Mouse (Mus musculus) midbrain, embryonic 12.5 days (tissue): ENCODE data around the gene Adssl1. TPM values are rescaled to one million over a fixed set of nuclear protein-coding genes. Genes with fewer than 3 reads are reported as not detected.

ENCODE experiments used
- ATAC-seq: fragments of 200-750 bp; cut with Nextera tagmentation; 2 replicates; pipeline ENCODE4 v1.8.0; 2017; ENCODE audit warnings: low read depth, moderate TSS enrichment, moderate library complexity; ENCODE audit not compliant: low FRiP score
- H3K27ac ChIP-seq: fragments of 300-500 bp; sonication (generic); replicated peaks from 2 replicates; pipeline ENCODE4 v1.5.1; 2016; ENCODE audit warnings: mild to moderate bottlenecking
- H3K27me3 ChIP-seq: fragments of 300-500 bp; sonication (generic); 2 replicates; pipeline ENCODE4 v1.6.1; 2016; ENCODE audit warnings: mild to moderate bottlenecking
- H3K36me3 ChIP-seq: fragments of 300-500 bp; sonication (generic); 2 replicates; pipeline ENCODE4 v1.6.1; 2016
- H3K4me1 ChIP-seq: fragments of 300-500 bp; sonication (generic); 2 replicates; pipeline ENCODE4 v1.6.1; 2016
- H3K4me2 ChIP-seq: fragments of 300-500 bp; sonication (generic); replicated peaks from 2 replicates; pipeline ENCODE4 v1.6.1; 2016; ENCODE audit warnings: mild to moderate bottlenecking, moderate library complexity
- H3K4me3 ChIP-seq: fragments of 300-500 bp; sonication (generic); 2 replicates; pipeline ENCODE4 v1.5.1; 2016; ENCODE audit warnings: mild to moderate bottlenecking
- H3K9ac ChIP-seq: fragments of 300-500 bp; sonication (generic); replicated peaks from 2 replicates; pipeline ENCODE4 v1.6.1; 2016; ENCODE audit warnings: mild to moderate bottlenecking, moderate library complexity
- H3K9me3 ChIP-seq: fragments of 300-500 bp; sonication (generic); 2 replicates; pipeline ENCODE4 v1.6.1; 2016; ENCODE audit warnings: mild to moderate bottlenecking
- WGBS: fragments of 180-500 bp; shearing (Covaris S2); methylation state at CpG from one replicate; pipeline ENCODE4 v1.1.7; 2016; 5-methylcytosine and 5-hydroxymethylcytosine counted together
- polyA plus RNA-seq: library from polyadenylated mRNA; unstranded; fragments of >200 nt; fragmentation: Nextera tagmentation; extraction: Ambion mirVana; gene quantifications from 2 replicates; pipeline ENCODE4 v1.2.1, GENCODE M21; 2016

The Adssl1 gene
- polyA plus RNA-seq, 1 experiment from 2014 or later: 1.9 TPM

DNA sequence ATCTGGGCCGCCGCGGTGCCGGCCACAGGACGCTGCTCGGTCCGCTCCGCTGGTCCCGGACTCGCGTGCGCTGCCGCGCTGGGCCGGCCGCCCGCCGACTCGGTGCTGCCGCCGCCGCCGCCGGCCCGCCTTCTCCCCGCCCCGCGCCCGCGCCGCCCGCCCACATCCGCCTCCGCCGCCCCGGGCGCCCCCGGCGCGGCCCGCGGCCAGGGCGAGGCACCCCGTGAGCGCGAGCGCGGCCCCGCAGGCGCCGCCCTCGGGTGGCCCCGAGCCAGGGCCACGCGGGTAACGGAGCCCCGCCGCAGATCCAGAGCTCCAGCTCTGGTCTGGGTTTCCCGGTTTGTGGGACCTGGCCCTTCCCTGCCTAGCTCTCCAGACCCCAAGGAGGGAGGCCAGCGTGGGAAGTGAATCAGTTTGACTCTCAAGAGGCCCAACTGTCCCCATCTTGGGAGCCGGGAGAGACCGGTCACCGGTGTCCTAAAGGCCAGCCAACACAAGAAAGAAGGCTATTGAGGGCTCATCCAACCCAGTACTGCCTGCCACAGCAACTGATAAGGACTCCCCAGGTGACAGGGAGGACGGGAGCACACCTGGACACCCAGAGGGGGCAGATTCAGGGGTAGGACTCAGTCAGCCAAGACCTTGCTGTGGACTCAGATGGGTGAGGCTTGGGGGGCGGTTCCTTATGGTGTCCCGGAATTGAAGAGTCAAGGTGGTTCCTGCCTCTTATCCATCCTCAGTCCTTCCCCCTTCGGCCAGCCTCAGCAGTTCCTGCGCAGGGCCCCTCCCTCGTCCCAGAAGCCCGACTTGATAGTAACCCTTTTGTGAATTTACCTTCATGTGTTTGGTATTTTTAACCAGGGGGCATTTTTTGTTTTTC is 54.5 kb downstream of the Adssl1 start, which contains the start of gene Akt1:
TSS of gene Akt1 (minus strand) at position 753 of the 880 bp plus-strand sequence.
- peak; percentile 1; the same call in 1 of the 2 replicates for ATAC-seq
- H3K4me2 ChIP-seq: peak within 1 kb of the TSS; percentile 88
- peaks cover 21% of the 10 kb centered on the region for H3K36me3 ChIP-seq
- peaks cover 58% of the 10 kb centered on the region for H3K4me1 ChIP-seq
- peak within 1 kb of the TSS; percentile 98 for H3K4me3 ChIP-seq
- H3K27ac ChIP-seq: peak within 1 kb of the TSS; percentile 96
- peaks cover 35% of the 10 kb centered on the region for H3K27me3 ChIP-seq
- WGBS: under 1% methylated on average over 35 of the region's 70 CpGs
- H3K9me3 ChIP-seq: no peaks in the 10 kb centered on the region
- peak within 1 kb of the TSS; percentile 100 for H3K9ac ChIP-seq

DNA sequence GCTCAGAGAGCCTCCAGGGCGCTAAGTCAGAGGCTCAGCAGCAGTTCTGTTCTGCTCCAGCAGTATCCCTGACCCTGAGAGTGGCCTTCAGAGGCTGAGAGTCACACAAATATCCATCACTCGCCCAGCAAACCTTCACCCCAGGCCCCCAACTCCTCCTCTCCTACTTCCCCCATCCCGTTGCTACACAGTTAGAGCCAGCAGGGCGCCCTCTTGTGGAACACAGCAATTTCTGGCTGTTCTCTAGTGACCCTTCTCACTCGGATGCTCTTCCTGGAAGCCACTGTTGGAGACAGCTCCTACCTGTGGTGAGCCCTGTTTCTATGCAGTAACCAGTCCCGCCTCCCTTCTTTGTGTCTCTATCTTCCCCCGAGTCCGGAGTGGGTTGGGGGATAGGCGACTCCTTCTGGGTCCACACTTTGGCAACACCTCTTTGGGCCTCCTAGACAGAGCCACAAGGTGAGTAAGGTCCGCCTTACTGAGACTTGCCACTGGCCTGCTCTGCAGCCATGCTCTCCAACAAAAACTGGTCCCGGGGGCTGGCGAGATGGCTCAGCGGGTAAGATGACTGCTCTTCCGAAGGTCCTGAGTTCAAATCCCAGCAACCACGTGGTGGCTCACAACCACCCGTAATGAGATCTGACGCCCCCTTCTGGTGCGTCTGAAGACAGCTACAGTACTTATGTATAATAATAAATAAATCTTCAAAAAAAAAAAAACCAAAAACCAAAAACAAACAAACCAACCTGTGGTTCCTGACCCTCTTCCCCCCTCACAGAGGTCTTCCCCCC is 55.6 kb downstream of the Adssl1 start:
- 16% methylated on average over 18 of the region's 18 CpGs for whole genome bisulfite sequencing
- Histone ChIP-seq H3K27ac (peak overlapping the region; percentile 96), H3K4me2 (peak overlapping the region; percentile 88), H3K27me3 (peaks cover 45% of the 10 kb centered on the region), H3K4me1 (peaks cover 61% of the 10 kb centered on the region), H3K9ac (peak overlapping the region; percentile 100), H3K4me3 (peak overlapping the region; percentile 98), H3K9me3 (no peaks in the 10 kb centered on the region), H3K36me3 (peaks cover 10% of the 10 kb centered on the region)
- peak; percentile 20 for ATAC-seq

DNA sequence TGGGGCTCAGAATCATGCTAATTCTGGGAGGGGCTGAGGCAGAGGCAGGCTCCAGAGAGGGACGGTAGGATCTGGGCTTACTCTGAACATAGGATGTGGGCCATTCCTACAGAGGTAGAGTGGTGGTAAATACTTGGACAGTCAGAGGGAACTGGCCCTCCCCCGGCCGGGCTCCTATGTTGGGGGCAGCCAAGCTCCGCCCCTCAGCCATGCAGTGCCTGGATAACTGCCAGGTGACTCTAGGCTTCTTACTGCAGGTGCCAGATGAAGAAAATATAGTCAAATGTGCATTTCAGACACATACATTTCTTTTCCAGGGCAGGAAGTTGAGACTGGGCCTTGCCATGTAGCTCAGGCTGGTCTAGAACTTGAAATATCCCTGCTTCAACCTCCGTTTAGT is 57.2 kb downstream of the Adssl1 start:
- H3K4me3 ChIP-seq: no peak overlapping the region
- 63% methylated on average over 5 of the region's 5 CpGs for WGBS
- H3K4me1 ChIP-seq: peaks cover 45% of the 10 kb centered on the region
- no peak overlapping the region for H3K9ac ChIP-seq
- no peaks in the 10 kb centered on the region for H3K9me3 ChIP-seq
- peaks cover 59% of the 10 kb centered on the region for H3K27me3 ChIP-seq
- ATAC-seq: no peak
- H3K27ac ChIP-seq: no peak overlapping the region
- no peaks in the 10 kb centered on the region for H3K36me3 ChIP-seq
- H3K4me2 ChIP-seq: no peak overlapping the region

DNA sequence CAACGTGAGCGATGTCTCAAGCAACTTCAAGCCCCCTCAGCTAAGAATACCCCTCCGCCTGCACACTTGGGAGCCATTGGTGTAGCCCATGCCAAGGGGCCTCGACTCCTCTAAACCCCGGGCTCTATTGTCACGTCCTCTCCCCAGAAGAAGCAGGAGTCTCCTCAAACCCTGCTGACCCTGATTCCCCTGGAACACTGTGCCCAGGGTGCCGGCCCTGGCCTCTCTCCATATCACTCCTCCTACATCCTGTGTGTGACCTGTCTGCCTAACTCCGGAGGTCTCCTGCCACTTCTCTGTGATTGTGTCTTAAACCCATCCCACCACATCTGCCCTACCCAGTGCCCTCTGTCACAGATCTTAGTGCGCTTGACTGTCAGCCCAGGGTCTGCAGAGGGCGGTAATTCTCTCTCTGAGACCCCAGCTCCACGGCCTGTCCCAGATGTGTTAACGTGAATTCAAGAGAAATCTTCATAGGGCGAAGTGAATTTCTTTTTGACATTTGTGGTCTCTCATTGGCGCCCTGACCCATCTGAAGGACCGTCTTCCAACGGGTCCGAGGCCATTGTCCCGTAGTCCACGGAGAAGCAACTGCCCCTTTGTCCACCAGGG is 58.2 kb downstream of the Adssl1 start:
- no peaks in the 10 kb centered on the region for H3K36me3 ChIP-seq
- H3K4me3 ChIP-seq: peak overlapping the region; percentile 66
- peak overlapping the region; percentile 69; the same call in 1 of the 2 replicates for H3K9ac ChIP-seq
- WGBS: 20% methylated on average over 19 of the region's 19 CpGs
- H3K4me1 ChIP-seq: peaks cover 35% of the 10 kb centered on the region
- peak overlapping the region; percentile 49; the same call in 1 of the 2 replicates for H3K27ac ChIP-seq
- H3K4me2 ChIP-seq: peak overlapping the region; percentile 91
- no peak for ATAC-seq
- no peaks in the 10 kb centered on the region for H3K9me3 ChIP-seq
- peaks cover 67% of the 10 kb centered on the region for H3K27me3 ChIP-seq

DNA sequence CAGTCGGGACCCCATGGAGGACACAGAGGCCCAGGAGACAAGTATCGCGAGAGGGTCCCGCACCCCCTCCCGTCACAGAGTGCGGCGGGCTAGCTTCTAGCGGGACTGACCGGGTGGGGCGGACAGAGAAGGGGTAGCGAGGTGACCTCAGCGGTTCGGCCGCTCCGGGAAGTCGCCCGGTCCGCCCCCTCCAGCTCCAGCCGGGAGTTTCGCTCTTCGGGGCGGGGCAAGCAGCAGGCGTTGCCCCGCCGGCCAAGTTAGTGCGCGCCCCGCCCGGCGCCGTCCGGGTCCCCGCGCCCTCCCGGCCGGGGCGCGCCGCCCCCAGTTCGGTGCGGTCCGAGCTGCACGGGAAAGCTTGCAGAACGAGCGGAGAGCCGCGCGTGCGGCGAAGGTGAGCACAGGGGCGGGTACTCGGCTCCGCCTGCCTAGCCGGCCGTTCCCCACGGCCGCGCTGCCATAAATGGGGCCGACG is 58.7 kb downstream of the Adssl1 start, which contains the start of gene Zbtb42:
TSS of gene Zbtb42 (plus strand) at position 274 of the 472 bp plus-strand sequence.
- peak; percentile 47 for ATAC-seq
- H3K9me3 ChIP-seq: no peaks in the 10 kb centered on the region
- no peaks in the 10 kb centered on the region for H3K36me3 ChIP-seq
- H3K27me3 ChIP-seq: peaks cover 71% of the 10 kb centered on the region
- peak within 1 kb of the TSS; percentile 69 for H3K9ac ChIP-seq
- WGBS: under 1% methylated on average over 59 of the region's 60 CpGs
- H3K4me1 ChIP-seq: peaks cover 38% of the 10 kb centered on the region
- H3K4me3 ChIP-seq: peak within 1 kb of the TSS; percentile 66
- peak within 1 kb of the TSS; percentile 91 for H3K4me2 ChIP-seq
- peak within 1 kb of the TSS; percentile 49 for H3K27ac ChIP-seq

DNA sequence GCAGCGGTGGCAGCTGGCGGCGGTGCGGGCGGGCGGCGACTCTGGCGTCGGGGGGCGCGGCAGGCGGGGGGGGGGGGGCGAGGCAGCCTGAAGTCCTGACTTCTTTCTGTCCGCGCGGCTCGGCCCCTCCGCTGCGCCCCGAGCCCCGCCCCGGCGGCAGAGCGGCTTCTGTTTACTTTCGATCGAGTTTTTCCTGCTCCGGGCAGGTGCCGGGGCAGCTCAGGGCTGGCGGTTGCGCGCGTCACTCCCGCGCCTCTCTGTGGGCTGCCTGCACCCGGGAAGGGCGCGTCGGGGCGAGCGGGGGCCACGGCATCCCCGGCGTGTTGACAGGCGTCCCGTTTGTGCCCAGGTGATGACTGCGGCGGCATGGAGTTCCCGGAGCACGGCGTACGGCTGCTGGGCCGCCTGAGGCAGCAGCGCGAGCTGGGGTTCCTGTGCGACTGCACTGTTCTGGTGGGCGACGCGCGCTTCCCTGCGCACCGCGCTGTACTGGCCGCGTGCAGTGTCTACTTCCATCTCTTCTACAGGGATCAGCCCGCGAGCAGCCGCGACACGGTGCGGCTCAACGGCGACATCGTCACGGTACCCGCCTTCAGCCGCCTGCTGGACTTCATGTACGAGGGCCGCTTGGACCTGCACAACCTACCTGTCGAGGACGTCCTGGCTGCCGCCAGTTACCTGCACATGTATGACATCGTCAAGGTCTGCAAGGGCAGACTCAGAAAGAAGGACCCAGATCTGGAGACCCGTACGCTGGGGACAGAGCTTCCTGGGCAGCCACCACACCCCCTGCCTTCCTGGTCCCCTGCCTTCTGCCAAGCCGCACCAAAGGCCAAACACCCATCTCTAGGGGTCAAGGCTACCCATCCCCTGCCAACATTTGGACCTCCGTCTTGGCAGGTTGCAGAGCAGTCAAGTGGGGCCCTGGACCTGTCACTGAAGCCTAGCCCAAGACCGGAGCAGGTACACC is 59.5 kb downstream of the Adssl1 start:
- peak overlapping the region; percentile 66 for H3K4me3 ChIP-seq
- 4% methylated on average over 68 of the region's 87 CpGs for WGBS
- H3K4me1 ChIP-seq: peaks cover 38% of the 10 kb centered on the region
- ATAC-seq: peak; percentile 16
- H3K27ac ChIP-seq: peak overlapping the region; percentile 49; the same call in 1 of the 2 replicates
- peak overlapping the region; percentile 69 for H3K9ac ChIP-seq
- H3K4me2 ChIP-seq: peak overlapping the region; percentile 91
- H3K9me3 ChIP-seq: no peaks in the 10 kb centered on the region
- no peaks in the 10 kb centered on the region for H3K36me3 ChIP-seq
- peaks cover 71% of the 10 kb centered on the region for H3K27me3 ChIP-seq

DNA sequence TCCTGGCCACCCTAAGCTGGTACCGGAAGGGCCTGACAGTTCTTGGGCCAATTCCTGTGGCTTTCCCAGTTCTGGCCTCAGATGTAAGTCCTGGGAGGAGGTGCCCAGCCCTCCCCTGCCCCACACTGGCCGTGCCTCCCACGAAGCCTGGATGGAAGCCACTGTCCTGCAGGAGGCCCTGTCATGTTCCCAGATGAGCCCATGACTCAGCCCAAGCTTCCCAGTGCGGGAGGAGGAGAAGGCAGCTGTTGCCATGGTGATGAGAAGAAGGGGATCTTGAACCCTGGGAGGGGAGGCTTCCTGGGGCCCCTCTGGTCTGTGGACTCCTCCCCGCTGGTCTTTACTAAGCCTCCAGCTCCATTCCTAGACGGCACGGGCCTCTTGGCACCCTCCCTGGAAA is 63.5 kb downstream of the Adssl1 start:
- 30% methylated on average over 7 of the region's 7 CpGs for WGBS
- no peak overlapping the region for H3K9ac ChIP-seq
- H3K27ac ChIP-seq: no peak overlapping the region
- no peaks in the 10 kb centered on the region for H3K9me3 ChIP-seq
- no peaks in the 10 kb centered on the region for H3K36me3 ChIP-seq
- H3K4me1 ChIP-seq: peaks cover 18% of the 10 kb centered on the region
- no peak overlapping the region for H3K4me3 ChIP-seq
- H3K4me2 ChIP-seq: no peak overlapping the region
- ATAC-seq: no peak
- peaks cover 53% of the 10 kb centered on the region for H3K27me3 ChIP-seq

DNA sequence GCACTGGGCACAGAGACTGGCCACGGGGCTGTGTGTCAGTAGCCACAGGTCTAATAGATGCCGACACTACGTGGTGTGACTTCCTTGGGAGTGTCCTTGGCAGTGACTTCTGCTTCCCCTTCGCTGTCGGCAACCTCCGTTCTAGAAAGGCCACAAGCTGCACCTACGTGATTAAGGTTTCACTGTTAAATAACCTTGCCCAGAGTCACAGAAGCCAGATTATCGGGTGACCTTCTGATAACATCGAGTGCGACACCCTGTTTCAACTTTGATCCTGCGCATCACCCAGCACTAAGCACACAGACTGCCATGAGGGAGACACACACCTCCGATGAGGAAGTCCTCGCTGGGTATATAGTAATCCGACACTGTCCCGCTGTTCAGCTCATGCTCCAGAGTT is 68.6 kb downstream of the Adssl1 start:
- H3K4me1 ChIP-seq: peaks cover 13% of the 10 kb centered on the region
- 80% methylated on average over 15 of the region's 15 CpGs for WGBS
- H3K27me3 ChIP-seq: 0 out of 2 replicates have a peak, but pooled peaks cover 7% of the 10 kb centered on the region
- no peak overlapping the region for H3K27ac ChIP-seq
- no peak overlapping the region for H3K4me2 ChIP-seq
- H3K36me3 ChIP-seq: no peaks in the 10 kb centered on the region
- no peak for ATAC-seq
- no peak overlapping the region for H3K9ac ChIP-seq
- H3K4me3 ChIP-seq: no peak overlapping the region
- no peaks in the 10 kb centered on the region for H3K9me3 ChIP-seq
